Mouse (Mus musculus): ENCODE measurements at regions not wholly inside any gene's neighbourhood (a gene's known extent, or its start where the extent isn't known, plus 50 kb on each side); places are given as distances from the start of the nearest gene placed in this dataset.

DNA sequence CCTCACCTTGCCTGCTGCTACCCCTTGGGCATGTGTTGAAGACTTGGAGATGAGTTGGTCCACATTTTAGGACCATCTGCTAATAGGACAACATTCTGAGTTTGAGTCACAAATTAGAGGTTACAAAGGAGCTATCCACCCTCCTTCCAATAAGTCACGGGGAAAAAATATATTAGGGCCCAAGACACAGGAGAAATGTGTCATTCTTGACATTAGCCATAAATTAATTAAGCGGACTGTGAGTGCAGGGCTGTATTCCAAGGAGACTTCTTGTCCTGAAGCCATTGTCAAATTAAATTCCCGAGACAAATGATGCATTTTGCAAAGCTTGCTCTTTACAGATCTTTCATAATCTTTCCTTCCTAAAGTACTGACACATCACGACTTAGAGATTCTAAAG, 79.2 kb downstream of the 1700020N01Rik start:
- no peak for TF ChIP-seq GATA1 (IDR thresholded peaks at IDR 0.05; ENCODE audit: low read length)

DNA sequence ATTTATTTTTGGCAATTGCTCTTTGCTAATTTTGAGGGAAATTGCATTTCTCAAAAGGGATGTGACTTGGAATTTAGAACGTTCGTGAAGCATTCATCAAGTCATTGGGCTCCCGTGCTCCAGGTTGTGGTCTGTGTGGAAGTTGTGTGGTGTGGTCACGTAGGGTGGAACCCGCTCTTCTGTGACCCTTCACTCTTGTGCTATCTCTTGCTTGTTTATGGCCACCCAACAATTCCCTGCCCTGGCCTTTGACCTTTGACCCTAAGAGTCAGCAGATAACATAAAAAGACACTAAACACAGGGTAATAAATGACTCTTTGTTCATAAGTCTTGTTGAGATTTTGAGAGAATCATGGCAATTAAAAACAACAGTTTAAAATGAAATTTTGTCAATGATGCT, 79.7 kb downstream of the 1700020N01Rik start:
- TF ChIP-seq GATA1 (IDR thresholded peaks at IDR 0.05; ENCODE audit: low read length): no peak

DNA sequence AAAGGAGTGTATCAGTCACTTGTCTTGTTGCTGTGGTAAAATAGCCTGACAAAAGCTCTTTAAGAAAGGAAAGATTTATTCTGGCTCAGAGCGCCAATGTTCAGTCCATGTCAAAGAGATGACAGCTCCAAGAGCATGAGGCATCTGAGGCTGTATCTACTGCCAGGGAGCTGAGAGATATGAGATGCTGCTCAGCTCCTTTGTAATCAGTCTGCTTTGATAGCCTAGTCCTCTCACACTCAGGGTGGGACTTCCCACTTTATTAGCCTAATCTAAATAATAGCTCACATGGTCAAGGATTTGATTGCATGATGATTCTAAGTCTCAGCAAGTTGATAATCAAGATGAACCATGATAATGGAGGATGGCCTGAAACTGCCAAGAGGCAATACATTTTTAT, 80.9 kb downstream of the 1700020N01Rik start:
- TF ChIP-seq GATA1 (IDR thresholded peaks at IDR 0.05; ENCODE audit: low read length): no peak

DNA sequence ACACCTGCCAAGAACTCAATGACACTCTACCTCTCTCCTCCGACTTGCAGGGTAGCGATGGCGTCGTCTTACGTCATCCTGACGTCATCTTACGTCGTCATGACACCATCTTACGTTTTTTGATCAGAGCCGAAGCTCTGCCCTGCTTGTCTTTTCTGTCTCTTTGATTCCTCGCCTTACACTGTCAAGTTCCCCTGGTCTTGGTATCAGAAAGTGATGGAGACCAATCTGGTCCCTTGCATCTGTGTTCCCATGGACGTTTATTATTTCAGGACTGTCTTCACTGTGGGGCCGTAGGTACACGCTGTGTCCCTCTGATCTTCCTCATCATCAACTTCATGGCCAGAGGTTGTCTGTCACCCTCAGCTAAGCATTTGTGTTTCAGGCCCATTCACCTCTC, 82.8 kb downstream of the 1700020N01Rik start:
- TF ChIP-seq GATA1 (IDR thresholded peaks at IDR 0.05; ENCODE audit: low read length): no peak

DNA sequence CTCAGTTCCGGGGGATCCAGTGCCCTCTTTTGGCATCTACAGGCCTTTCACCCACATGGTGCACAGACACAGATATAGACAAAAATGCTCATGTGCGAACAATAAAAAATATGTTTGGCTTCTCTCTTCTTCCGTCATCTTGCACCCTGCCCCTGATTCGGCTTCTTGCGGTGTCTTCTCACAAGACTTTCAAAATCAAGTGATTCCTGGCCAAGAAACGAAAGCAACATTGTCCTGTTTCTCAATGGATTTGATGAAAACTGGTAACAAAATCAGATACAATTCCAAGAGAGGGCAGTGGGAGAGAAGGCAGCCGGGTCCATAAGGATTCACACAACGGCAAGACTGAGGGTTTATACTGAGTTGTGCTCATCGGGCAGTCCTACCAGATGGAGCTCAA, 85.0 kb downstream of the 1700020N01Rik start:
- TF ChIP-seq GATA1 (IDR thresholded peaks at IDR 0.05; ENCODE audit: low read length): no peak

DNA sequence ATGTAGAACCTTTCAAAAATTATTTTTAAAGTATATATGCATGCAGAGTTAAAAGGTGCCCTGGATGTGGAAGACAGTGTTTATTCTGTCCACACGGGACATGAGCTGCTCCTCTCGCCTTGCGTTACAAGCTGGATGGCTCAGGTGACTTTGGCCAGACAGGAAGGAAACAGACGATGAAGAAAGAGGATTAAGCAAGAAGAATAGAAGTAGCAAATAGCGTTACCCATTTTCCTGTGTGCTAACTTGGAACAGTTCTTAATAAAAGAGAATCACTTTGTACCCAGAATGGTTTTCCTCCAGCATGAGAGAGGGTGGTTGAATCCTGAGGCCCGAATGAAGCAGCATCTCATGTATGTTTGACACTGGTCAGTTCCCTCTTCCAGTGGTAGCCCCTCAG, 85.4 kb downstream of the 1700020N01Rik start:
- no peak for TF ChIP-seq GATA1 (IDR thresholded peaks at IDR 0.05; ENCODE audit: low read length)

DNA sequence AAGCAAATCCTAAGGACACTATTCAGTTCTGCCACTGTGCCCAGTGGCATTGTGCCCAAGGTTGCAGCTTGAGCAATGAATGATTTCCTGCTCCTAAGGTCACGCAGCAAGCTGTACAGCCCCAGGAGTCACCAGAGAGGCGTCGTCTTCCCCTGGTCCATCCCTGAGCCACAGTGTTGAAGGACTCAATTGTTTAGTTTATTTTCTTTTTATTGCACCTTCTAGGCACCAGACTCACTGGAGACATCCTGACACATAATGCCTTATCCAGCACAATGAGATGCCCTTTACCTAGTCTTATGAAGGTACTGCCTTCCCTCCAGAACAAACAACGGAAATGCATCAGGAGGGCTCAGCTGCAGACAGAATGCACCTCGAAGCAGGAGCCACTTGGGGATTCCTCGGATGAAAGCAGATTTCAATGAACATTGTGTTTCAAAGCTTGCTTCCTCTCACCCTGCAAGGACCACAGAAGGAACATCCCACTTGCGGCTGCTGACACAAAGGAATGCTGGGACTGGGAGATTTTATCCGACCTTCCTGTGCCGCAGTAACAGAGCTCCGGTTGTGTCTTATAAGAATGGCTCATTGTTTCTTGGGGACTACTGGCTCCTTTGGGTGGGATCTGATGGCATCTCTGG, 86.0 kb downstream of the 1700020N01Rik start:
- no peak for TF ChIP-seq GATA1 (IDR thresholded peaks at IDR 0.05; ENCODE audit: low read length)

DNA sequence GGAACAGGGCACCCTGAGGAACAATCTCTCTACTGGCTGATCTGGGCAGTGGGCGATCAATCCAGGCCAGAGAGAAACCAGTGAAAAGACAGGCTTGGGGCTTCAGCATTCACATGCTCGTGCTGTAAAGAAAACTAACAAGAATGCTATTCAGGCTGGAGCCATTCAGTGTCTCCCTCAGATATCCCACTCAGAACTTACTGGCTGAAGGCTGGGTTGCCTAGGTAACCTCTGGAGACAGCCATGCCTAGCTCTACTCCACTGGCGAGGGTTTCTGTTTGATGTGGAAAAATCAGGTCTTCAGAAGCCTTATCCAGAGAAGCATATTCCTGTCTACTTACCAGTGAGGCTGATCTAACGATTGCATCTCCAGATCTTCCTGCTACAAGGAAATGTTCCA, 87.8 kb downstream of the 1700020N01Rik start:
- no peak for TF ChIP-seq GATA1 (IDR thresholded peaks at IDR 0.05; ENCODE audit: low read length)

DNA sequence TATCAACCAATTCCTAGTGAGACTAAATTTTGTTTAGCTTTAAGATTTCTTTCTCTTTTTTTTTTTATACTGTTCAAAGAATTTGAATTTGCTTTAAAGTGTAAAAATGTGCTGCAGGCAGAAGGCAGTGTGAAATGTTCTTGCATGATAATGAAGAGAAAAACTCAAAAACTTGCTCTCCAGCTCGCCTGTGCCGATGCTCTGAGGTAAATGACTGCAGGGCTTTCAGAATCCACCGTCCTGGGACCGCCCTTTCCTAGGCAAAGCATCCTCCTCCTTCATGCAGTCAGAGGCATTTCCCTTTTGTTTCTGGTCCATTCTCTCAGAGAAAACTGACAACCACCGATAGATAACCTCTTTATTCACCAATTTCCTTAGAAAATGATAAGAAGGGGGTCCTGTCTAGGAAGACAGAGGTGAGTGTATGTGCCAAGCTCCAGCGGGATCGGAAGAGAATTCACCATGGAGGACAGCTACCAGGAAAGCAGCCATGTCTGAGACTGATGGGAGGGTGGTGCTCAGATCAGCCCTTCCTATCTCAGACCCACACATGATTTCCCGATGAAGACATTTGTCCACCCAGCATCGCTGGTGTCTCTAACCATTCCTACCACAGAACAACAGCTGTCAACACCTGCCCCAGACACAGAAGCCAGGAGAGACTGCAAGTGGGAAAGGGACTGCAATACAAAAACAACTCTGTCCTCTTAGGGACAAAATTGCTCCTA, 91.5 kb downstream of the 1700020N01Rik start:
- no peak for TF ChIP-seq GATA1 (IDR thresholded peaks at IDR 0.05; ENCODE audit: low read length)

DNA sequence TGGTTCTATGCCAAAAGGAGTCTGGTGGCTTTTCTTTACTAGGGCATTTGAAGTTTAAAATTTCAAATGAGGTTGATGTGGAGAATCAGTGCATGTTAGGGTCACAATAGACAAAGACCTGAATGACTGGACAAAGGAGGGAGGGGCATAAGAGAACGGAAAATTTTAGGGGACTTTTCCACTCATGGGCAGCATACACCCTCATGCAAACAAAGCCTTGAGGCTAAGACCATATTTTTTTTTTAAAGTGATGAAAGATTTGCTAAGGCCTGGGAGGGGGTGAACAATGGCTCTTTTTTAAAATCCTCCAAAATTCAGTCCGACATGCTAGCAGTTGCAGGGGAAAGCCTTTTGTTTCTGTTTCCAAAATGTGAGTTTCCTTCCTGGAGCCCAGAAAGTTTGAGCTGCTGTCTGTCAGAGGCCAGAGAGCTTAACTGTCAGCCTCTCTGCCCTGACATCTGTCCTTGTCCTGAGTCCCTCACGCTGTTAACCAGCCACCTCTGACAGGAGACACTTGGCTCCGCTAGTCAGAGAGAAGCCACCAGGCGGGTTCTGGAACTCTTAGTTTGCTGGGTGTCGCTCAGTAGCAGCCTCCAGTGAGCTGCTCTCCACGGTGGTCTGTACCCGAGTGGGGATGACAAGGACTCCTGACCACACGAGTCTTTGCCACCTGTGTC, 92.3 kb downstream of the 1700020N01Rik start:
- no peak for TF ChIP-seq GATA1 (IDR thresholded peaks at IDR 0.05; ENCODE audit: low read length)

DNA sequence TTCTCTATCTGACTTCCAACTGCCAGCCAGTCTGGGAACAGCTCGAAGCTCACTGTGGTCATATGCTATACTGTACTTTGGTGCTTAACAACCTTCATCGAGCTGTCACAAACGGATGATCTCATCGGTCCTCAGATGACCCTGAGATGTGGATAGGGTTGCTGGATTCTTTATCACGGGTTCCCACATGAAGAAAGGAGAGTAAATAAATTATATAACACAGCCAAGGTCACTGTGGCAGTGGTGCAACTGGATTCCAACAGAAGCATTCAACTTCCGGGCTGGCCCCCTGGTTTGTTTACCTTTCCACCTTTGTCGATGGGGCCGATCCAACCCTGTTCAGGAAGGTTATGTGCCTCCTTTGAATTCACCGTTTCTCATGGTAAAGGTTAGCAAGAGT, 93.1 kb downstream of the 1700020N01Rik start:
- TF ChIP-seq GATA1 (IDR thresholded peaks at IDR 0.05; ENCODE audit: low read length): no peak

DNA sequence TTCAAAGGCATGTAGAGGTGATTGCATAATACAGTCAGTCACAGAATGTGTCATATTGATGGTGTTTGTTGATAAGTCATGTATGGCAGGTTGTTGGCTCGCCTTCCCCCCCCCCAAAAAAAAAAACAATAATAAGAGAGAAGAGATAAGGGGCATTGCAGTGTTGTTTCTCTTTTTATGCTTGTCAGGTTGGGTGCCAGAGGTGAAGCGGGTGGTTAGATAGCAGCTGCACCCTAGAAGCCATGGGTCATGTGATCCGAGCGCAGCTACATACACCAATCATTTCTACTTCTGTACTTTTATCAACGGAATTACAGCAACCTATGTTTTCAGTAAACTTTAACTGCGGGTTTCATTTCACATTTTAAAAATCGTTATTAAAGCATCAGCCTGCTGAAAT, 94.5 kb downstream of the 1700020N01Rik start:
- TF ChIP-seq GATA1 (IDR thresholded peaks at IDR 0.05; ENCODE audit: low read length): no peak

DNA sequence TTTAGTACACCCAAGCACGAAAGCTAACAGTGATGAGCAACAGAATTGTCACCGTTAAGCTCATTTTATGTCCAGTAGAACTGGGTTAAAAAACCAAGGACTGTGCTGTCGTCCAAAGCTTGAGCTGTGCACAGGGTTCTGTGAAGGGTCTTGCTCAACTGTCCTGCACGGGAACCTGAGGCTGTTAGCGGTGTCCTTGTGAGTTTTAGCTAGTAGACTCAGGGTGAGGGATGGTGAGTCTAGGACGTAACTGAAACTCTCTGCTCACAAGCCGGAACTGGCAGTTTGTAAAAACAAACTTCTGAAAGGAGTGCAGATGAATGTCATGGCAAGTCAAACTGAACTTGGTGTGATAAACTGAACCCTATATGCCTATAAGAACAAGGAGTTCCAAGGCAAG, 95.6 kb downstream of the 1700020N01Rik start:
- no peak for TF ChIP-seq GATA1 (IDR thresholded peaks at IDR 0.05; ENCODE audit: low read length)

DNA sequence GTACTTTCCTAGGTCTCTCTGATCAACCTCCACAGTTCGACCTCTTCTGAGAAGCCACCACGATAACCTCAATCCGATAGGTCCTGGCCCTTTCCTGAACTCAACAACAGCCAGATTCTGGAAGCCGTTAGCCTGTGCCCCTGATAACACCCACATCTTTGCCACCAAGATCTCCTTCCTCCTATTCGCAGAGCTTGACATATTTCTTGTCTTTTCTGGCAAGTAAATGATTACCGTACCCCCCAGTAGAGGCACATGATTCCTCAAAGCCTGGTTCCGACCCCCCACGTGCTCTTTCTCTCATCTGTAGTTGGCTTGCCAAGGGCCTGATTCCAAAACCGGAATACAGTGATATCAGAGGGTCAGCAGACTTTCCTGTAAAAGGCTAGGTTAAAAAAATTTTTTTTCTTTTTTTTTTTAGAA, 96.9 kb downstream of the 1700020N01Rik start:
- peak; percentile 89 for TF ChIP-seq GATA1 (IDR thresholded peaks at IDR 0.05; ENCODE audit: low read length)

DNA sequence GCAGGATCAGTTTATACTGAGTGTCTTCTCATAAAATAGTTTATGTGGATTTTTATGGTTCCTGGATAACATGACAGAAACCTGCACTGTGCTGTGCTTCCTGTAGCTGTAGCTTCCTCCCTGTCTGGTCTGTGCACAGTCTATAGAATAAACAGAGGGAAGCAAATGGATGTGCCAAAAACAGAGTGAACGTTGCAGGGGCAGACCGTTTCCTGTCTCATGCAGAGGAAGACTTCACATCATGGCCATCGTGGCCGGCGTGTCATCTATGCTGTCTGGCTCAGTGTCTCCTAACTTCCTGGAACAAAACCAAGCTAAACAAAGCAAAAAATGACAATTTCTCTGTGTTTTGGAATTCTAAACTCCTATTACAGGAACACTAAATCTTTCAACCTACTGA, 102.2 kb downstream of the 1700020N01Rik start:
- no peak for TF ChIP-seq GATA1 (IDR thresholded peaks at IDR 0.05; ENCODE audit: low read length)

DNA sequence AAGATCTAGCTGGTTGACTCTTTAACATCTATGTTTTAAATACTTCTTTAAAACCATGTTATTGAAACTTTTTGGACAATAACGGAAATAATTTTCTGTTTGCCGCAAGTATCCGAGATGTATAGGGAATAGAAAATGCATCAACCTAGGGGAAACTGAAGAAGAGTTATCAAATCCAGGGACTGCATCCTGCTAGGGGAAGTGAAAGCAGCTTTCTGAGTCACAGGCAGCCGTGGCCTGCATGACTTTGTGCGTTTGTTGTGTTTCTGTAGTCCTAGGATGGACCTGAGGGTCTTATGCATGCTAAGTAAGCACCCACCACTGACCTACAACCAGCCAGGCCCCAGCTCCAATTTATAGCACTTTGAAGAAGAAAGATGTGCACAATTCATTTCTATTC, 103.7 kb downstream of the 1700020N01Rik start:
- TF ChIP-seq GATA1 (IDR thresholded peaks at IDR 0.05; ENCODE audit: low read length): no peak

DNA sequence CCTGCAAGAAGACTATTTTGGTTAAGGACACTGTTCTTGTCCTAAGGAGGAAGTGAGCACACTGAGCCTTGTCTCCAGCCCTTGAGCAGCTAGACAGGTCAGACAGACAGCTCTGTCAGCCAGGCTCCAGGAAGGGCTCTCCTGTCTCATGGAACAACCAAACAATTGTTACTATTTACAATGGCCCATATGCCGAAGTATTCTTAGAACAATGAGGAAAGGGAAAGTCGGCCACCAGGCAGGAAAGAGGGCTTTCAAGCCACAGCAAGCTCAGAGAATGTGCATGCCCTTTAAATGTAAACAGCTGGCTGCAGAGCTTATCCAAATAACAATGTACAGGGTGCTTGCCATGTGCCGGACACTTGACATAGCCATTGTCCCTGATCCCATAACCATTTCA, 108.6 kb downstream of the 1700020N01Rik start:
- no peak for TF ChIP-seq GATA1 (IDR thresholded peaks at IDR 0.05; ENCODE audit: low read length)

Measured in G1E-ER4 (cell line).